Mouse (Mus musculus): ENCODE results near the gene Aldh3b1. TPM values are rescaled to one million over a fixed set of nuclear protein-coding genes. Genes with fewer than 3 reads are reported as not detected.
"Not testable (repeated sequence)": the region's sequence is repeated elsewhere in the genome, so short reads cannot be mapped to it uniquely, and the experiment has no call there.

The Aldh3b1 gene
- total RNA-seq (2021): 100 to 1,000 TPM in 1 of 2 experiments, 10 to 100 TPM in 1; 26.6 to 136 TPM
- polyA plus RNA-seq (2012; rRNA removed): 115 and 188 TPM in 2 replicates
- long read RNA-seq, transcript Aldh3b1-201 (10 exons, 1,924 nt): major isoform, 26 of 36 reads
- long read RNA-seq, partial matches to known transcripts: 6 of 36 reads
- long read RNA-seq, other reads (novel, unspliced or antisense): 4 of 36 reads

DNA sequence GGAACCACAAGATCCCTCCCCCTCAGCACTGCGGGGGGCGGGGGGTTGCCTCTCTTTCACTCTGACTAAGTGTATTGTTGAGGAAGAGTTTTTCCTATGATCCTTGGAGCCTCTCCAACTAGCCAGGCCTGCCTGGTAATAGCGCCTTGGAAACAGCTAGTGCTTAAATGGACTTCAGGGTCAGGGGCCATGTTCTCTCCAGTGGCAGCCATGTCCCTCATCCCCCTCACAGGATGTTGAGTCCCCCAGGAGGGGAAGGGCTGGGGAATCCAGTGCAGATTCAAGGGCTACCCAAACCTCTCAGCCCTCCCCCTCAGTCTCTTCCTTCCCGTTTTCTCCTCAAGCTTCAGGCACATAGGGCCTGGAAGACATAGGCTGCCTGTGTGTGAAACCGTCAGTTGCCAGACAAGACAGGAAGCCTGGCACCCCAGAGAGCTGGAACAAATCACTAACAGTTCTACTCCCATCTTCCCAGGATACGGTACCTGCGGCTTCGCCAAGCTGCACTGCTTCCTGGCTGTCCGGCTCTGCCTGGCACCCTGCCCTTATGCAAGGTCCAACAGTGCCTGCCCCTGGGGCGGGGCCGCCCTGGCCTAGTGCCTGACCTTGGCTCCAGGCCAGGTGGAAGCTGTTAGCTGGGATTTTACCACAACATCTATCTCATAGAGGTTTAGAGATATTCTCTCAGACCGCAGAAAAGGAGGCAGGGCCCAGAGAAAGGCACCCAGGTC, at the start of gene Aldh3b1:
Gene Aldh3b1, minus strand, starts transcription at position 598 of the 731 bp plus-strand sequence.
- DNase-seq: peak; percentile 98

DNA sequence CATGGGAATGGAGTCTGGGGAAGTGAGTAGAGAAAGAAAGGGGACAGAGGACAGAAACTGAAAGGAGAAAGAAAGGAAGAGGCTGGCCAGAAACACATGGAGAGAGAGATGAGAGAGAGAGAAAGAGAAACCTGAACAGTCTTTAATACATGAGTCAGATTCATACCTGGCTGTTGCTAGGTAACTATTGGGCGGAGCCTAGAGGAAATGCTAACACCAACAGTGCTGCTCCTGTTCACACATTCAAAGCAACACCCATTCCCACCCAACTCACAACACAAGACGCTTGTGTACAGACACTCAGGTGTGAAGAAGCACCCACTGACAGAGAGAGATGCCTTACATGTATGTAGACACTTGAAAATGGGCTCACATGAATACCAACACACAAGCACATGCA, 46.3 kb upstream of the Aldh3b1 start:
- no peak for DNase-seq

DNA sequence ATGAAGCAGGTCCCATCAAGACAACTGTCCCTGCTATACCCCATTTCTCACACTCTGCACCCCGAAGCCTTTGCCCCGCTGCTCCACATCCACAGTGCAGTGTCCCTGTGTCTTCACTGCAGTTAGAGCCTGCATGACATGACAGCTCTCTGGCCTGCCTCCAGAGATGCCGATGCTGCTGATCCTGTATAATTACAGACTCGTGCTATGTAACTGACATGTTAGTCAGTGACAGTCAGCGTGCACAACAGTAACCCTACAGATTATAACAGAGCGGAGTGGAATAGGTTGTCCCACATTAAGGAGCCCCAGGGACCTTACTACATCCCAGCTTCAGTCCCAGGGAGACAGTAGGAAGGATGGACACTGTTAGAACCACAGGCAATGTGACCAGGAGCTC, 45.0 kb upstream of the Aldh3b1 start:
- DNase-seq: not testable (repeated sequence)

DNA sequence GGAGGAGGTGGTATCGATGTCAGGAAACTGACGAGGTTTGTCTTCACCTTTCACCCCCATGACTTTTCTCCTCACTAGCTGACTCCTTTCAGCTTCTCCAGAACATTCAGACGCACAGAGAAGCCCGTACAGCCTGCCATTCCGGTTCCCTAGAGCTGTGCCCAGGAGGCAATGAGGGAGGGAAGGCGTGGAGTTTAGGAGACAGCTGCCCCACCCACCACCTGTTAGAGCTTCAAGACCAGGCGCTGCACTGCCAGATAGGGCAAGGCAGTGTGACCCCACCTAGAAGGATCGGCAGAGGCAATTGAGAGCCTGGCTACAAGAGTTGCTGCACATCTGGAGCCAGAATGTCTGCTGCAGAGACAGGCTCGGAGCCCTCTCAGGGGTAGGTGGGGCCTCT, 42.6 kb upstream of the Aldh3b1 start, which contains the start of gene Aldh3b2:
Gene Aldh3b2, plus strand, starts transcription at position 100 of the 400 bp plus-strand sequence.
- DNase-seq: no peak

DNA sequence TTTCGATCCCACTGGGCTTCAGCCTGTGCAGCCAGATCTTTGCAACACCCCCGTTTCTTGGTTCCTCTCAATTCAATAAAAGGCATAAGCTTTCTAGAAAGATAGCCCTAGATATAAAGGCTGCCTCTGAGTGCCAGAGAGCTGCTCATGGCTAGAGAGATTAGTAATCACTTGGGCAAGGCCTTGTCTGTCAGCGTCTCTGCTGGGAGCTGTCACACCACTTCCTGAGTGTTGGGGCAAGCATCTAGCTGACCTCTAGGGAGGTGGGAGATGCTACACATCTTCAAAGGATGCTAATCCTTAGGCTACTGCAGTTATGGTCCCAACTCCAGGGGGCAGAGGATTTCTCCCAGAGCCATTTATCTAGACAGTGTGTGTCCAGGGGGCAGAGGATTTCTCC, 37.6 kb upstream of the Aldh3b1 start:
- no peak for DNase-seq

DNA sequence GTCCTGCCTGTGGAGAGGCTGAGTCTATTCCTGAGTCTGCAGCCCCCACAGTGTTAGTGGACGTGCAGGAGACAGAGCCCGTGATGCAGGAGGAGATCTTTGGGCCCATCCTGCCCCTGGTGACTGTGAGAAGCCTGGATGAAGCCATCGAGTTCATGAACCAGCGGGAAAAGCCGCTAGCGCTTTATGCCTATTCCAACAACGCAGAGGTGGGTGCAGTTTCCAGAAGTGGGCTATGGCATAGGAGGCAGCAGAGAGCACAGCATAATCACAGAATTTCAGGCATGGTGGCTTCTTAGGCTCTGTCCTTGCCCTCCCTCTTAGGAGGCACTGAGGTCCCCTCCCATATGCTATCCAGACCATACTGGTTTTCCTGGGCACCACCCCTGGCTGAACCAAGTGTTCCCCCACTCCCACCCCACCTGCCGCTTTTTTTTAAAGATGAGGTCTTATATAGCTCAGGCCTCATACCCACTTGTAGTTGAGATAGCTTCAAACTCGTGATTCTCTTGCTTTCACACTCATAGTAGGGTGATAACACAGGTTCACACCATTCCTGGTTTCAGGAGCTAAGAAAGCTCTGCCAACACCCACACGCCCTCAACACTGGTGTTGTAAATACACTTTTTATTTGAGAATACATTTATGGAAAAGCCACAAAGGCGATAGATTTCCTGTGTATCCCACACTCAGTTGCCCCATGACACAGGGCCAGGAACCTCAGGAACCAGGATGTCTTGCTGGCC, 36.9 kb upstream of the Aldh3b1 start:
- DNase-seq: no peak

DNA sequence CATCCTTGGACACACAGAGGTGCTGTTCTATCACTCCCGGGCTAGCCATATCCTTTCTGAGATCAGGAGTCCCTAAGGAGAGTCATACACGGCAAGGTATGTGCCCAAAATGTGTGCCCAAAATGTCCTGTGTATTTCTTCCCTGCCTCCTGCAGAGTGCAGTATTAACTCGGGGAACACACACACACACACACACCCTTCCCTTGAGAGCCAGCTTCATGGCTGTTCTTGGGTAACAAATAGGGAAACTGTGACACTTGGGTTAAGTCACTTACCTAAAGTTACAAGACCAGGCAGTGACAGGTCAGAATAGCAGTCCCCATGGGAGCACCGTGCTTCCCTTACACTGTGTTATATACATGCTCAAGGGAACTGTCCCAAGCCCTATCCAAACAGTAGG, 34.4 kb upstream of the Aldh3b1 start:
- no peak for DNase-seq

DNA sequence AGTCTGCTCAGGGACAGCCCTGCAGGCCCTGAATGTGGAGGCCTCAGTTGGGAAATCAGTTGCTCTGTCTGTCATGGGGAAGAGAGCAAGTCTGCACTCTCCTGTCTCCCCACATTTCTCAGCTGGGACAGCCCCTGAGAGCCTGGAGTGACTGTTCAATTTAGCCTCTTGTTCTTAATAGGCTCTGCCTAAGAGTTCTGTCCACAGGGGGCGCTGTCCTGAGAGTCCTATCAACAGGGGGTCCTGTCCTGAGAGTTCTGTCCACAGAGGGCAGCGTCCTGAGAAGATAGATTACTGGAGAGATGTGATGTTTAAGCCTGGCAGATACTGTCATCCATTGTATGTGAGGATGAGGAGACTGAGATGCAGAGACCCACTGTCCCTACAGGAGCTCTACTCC, 32.9 kb upstream of the Aldh3b1 start:
- DNase-seq: no peak

DNA sequence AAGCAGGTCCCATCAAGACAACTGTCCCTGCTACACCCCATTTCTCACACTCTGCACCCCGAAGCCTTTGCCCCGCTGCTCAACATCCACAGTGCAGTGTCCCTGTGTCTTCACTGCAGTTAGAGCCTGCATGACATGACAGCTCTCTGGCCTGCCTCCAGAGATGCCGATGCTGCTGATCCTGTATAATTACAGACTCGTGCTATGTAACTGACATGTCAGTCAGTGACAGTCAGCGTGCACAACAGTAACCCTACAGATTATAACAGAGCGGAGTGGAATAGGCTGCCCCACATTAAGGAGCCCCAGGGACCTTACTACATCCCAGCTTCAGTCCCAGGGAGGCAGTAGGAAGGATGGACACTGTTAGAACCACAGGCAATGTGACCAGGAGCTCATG, 32.2 kb upstream of the Aldh3b1 start:
- DNase-seq: not testable (repeated sequence)

DNA sequence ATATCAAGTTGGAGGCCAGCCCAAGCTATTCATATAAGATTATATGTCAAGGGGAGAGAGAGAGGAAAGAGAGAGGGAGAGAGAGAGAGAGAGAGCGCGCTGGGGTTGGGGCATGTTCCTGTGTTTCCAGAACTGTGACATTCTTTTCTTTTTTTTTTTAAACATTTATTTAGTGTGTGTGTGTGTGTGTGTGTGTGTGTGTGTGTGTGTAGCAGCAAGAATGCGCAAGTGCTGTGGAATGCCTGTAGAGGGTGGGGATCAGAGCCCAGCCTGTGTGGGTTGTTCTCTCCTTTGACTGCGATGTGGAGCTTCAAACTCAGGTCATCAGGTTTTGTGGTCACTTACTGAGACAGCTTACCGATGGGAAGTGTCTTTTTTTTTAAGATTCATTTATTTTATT, 30.6 kb upstream of the Aldh3b1 start:
- DNase-seq: no peak

DNA sequence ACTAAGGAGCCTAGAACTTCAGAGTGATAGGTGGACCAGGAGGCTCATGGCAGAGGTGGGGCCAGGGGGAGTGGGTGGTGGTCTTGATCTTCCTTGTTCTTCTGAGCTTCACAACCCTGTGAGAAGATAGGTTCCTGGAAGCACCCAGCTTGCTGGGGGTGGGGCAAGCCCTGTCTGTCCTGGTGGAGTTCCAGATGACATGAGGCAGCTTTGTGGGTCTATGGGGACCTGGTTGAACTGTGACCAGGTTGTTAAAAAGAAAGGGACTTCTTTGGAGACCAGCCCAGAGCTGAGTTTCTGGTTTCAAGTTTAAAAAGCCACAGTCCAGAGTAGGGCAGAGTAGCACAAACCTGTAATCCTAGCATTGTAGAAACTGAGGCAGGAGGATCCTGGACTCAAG, 29.4 kb upstream of the Aldh3b1 start:
- DNase-seq: no peak

DNA sequence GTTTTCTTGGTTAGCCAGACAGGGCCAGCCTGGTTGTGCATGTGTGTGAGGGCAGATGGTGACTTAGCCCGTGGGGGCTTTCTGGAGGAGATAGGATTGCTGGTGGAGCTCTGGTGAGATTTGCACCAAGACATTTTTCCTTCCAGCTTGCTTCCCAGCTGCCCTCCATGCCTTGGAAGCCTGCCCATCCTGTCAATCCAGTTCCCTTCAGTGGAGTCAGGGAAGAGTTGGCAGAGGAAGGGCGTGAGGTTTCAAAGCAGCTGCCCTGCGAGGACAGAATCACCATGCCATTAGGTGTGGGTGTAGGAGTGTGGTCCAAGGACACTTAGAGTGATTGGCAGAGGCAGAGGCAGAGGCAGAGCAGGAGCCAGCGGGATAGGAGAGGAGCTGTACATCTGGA, 28.9 kb upstream of the Aldh3b1 start, which contains the start of gene Aldh3b3:
Gene Aldh3b3, plus strand, starts transcription at position 176 of the 400 bp plus-strand sequence.
- DNase-seq: no peak

DNA sequence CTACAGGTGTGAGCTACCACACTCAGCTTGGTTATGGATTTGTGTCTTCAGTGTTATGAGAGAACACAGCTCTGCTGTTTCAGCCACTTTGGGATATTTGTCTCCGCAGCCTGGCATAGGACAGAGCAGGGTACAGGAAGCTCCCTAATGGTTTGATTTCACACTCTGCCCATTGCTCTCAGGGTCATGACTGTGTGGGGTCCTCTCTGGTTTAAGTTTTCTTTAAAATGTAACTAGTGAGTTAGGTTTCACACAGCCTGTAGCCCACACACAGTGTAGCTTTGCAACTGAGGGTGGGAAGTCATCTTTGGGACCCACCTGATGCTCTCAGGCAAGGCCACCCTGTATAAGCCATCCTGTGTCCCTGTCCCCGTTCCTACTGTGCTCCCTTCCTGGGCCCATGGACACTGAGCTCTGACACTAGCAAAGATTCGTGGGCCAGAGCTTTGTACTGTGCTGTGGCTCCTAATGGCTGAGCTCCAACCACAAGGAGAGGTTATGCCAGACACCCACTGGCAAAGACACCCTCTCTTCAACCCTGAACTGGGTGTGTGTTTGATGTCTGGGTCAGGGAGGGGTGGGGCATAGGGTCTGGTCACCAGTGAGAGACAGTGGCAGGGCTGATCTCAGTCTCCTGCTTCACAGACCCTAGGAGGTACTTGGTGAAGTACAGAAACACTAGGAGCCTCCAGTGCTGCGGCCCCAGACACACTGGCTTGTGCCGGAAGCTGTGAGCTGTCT, 27.9 kb upstream of the Aldh3b1 start:
- DNase-seq: not testable (repeated sequence)

DNA sequence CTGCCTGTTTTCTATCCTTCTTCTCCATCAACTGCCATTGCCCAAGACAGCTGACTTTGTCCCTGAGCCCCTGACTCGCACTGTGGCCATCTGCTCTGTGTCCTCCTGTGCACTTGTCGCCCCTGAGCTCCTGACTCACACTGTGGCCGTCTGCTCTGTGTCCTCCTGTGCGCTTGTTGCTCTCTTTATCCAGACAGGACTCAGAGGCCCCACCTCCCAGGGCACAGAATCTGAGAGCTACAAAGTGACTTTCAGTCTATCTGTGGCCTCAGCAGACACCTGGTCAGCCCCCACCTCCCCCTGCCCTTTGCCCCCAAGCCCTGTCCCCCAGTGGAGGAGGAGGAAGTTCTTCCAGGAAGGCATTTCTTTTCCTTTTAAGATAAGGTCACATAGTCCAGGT, 26.2 kb upstream of the Aldh3b1 start:
- DNase-seq: no peak

DNA sequence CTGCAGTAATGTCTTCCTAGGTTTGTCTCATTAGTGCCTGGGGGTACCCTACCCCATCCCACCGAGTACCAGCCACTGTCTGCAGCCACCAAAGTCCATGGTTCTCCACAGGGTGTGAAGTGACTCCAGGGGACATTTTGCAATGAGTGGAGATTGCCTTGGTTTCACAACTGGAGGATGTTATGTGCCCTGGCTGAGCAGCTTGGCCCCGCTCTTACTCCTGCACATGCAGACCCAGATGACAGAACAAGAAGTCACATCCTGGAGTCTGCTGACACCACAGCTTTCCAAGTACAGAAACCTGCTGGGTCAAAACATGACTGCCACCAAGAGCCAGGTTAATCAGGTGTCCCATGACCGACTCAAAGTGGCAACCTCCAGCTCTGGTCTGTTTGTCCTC, 25.4 kb upstream of the Aldh3b1 start:
- no peak for DNase-seq

DNA sequence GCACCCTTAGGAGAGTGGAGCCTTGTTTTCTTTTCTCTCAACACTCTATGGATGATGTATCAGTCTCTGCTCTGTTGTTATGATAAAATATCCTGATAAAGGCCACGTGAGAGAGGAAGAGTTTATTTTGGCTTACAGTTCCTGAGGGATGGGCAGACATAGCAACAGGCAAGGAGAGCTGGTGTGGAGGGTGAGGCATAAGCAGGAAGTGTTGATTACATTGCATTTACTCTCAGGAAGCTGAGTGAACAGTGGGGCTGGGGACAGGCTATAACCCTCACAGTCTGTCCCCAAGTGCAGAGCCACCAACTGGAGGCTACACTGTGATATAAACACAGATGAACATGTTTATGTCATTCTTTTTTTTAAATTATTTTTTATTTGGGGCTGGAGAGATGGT, 22.5 kb upstream of the Aldh3b1 start:
- no peak for DNase-seq

DNA sequence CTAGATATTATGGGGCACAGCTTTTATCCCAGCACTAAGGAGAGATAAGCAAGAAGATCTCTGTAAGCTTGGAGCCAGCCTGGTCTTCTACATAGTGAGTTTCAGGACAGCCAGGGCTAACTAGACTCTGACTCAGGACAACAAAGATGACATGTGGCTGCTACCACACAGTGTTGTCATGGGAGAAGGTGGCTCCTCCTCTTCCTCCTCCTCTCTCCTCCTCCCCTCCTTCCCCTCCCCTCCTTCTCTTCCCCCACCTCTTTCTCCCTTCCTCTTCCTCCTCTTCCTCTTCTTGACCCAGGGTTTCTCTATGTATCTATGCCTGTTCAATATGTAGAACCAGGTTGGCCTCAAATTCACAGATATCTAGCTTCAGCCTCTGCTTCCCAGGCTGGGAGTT, 21.9 kb upstream of the Aldh3b1 start:
- no peak for DNase-seq

DNA sequence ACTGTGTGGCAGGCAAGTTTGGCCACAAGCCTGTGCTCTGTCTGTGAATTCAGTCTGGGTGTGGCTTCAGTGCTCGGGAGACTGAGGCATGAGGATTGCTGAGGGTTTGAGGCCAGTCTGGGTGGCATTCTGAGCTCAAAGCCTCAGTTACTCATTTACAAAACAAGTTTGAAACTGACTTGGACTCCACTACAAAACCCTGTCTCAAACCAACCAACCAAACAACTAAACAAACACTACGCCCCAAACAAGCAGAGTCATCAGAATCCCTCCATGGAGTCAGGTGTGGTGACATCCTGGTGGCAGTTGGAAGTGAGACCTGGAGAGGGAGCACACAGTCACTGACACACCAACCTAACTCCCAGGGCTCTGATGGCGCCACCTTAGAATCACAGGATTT, 20.7 kb upstream of the Aldh3b1 start:
- DNase-seq: no peak

DNA sequence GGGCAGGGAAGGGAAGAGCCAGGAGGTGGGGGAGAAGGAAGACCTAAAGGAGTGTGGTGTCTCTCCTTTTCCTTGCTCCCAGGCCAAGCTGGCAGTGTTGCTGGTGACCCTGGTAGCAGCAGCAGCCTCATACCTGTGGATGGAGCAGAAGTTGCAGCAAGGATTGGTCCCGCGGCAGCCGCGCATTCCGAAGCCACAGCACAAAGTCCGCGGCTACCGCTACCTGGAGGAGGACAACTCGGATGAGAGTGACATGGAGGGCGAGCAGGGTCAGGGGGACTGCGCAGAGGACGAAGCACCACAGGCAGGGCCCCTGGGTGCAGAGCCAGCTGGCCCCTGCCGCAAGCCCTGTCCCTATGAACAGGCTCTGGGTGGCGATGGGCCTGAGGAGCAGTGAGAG, 18.9 kb upstream of the Aldh3b1 start:
- no peak for DNase-seq

DNA sequence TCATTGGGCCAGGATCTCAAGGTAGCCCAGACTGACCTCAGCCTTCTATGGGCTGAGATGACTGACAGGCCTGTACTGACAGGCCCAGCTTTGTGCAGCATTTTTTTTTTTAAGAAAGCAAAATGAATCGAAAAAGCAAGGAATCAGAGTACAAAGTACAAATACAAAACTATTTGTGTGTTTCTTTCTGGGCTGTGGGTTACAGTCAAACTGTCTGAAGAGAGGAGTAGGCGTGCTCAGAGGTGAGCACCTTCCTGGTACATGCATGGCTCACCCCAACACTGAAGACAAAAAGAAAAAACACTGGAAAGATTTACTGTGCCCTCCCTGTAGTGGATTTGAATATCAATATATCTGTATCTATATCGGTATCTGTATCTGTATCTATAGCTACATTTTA, 18.2 kb upstream of the Aldh3b1 start:
- DNase-seq: no peak

DNA sequence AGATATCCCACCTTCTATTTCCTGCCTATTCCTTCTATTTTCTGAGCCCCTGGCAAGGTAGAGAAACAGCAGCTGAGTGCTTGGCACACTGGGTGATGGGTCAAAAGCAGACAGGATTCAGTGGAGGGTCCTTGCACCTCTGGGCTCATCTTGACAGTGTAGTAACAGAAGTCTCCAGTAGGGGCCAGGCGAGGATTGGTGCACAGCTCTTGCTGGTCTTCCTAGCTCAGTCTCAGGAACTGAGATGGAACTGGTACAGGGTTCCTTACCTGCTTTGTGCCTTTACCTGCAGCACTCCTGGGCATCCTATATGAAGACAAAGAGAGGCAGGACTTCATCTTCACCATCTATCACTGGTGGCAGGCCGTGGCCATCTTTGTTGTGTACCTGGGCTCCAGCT, 17.1 kb upstream of the Aldh3b1 start:
- peak; percentile 60 for DNase-seq

DNA sequence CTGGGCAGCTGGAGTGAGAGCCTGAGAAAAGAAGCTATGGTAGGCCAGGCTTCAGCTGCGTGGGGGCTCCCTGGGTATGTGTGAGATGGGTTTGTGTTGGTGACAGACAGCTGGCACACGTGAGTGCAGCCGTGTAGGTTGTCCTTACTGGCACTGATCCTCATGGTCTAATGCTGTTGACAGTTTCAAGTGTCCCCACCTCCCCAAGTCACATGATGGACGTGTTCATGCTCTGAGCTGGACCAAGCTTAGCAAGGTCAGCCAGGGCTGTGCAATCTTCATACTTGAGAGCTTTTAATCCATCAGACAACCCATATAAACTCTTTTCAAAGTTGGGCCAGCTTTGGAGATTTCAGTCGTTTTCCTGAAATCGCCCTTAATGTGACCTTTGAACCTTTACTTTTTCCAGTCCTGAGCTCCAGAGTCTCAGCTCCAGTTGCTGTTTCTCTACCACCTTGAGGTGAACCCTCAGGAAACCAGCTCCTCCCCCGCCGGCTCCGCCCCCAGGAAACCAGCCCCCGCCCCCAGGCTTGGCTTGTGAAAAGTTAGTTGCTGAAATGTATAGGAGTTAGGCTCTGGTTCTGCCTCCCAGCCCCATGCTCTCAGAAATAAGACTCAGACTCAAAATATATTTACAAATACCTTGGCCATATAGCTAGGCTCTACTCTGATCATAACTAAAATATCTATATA, 16.4 kb upstream of the Aldh3b1 start:
- peak; percentile 57 for DNase-seq

Data from adrenal gland, adult 2 months (tissue).